Comparison of ENCODE assay signal across 19 mouse cellular contexts in genomic region chr3:69545017-69545416, GRCm38 (mm10). TPM values are rescaled to one million over a fixed set of nuclear protein-coding genes. Genes with fewer than 3 reads are reported as not detected.
DNase-seq lines count a peak whose midpoint lies in the region; ATAC-seq and TF ChIP-seq lines count a peak whose summit lies in the region.
"Had no signal": no experiment of that assay in that cellular context is flagged by ENCODE, and none has a peak within 500 bp of the region (broad histone marks: within the 10 kb centered on the region; RNA-seq: fewer than 3 reads in every experiment).

No protein-coding gene starts in this region.

- no peaks in the 10 kb centered on the region for H3K36me3 ChIP-seq in heart, embryonic 10.5 days
- H3K36me3 ChIP-seq in hindbrain, postnatal 0 days (ENCODE audit: insufficient read depth, low read length) = no peaks in the 10 kb centered on the region
- H3K36me3 ChIP-seq in neural tube, embryonic 15.5 days = no peaks in the 10 kb centered on the region
- H3K36me3 ChIP-seq: embryonic facial prominence, embryonic 15.5 days; liver, embryonic 12.5 days; lung, embryonic 15.5 days had no signal

- peak; percentile 14 for DNase-seq in heart, embryonic 10.5 days (ENCODE audit: low spot score)
- DNase-seq in heart, adult 18-20 months = no peak
- DNase-seq in retina, postnatal 1 day = peak; percentile 67
- DNase-seq in retina, embryonic 14.5 days (ENCODE audit: low spot score) = no peak
- no peak for DNase-seq in hindbrain, postnatal 0 days (ENCODE audit: low spot score)
- no peak for DNase-seq in spleen, adult 12 weeks (ENCODE audit: low spot score)
- no peak for DNase-seq in adrenal gland, postnatal 4 days (ENCODE audit: low spot score in 2 of 2)
- DNase-seq: B cell, adult 2 months; cerebellum, postnatal 10 days; gastrocnemius, postnatal 10 days; heart, adult 2 months; kidney, adult 9 months; spleen, adult 18-20 months had no signal

- H3K27ac ChIP-seq in heart, embryonic 10.5 days = no peak overlapping the region
- H3K27ac ChIP-seq in hindbrain, postnatal 0 days = no peak overlapping the region
- H3K27ac ChIP-seq in neural tube, embryonic 15.5 days (replicated peaks) = no peak overlapping the region
- H3K27ac ChIP-seq: embryonic facial prominence, embryonic 15.5 days; heart, adult 2 months; left cerebral cortex, adult 2 months; liver, embryonic 12.5 days; lung, embryonic 15.5 days had no signal

- H3K27me3 ChIP-seq in heart, embryonic 10.5 days (ENCODE audit: insufficient read depth, poor library complexity, severe bottlenecking) = no peaks in the 10 kb centered on the region
- no peaks in the 10 kb centered on the region for H3K27me3 ChIP-seq in hindbrain, postnatal 0 days (ENCODE audit: insufficient read depth, low read length)
- H3K27me3 ChIP-seq in neural tube, embryonic 15.5 days (replicated peaks) = no peaks in the 10 kb centered on the region
- H3K27me3 ChIP-seq: embryonic facial prominence, embryonic 15.5 days; liver, embryonic 12.5 days; lung, embryonic 15.5 days; Patski had no signal

- peaks cover 15% of the 10 kb centered on the region for H3K4me1 ChIP-seq in heart, embryonic 10.5 days
- H3K4me1 ChIP-seq in hindbrain, postnatal 0 days (ENCODE audit: insufficient read depth, low read length) = peaks cover 3% of the 10 kb centered on the region; the same call in 1 of the 2 replicates
- peaks cover 5% of the 10 kb centered on the region for H3K4me1 ChIP-seq in neural tube, embryonic 15.5 days
- H3K4me1 ChIP-seq: liver, embryonic 12.5 days had no signal

- WGBS in heart, embryonic 10.5 days = 83% methylated on average over 5 of the region's 5 CpGs
- WGBS in hindbrain, postnatal 0 days = 57% methylated on average over 5 of the region's 5 CpGs
- 55% methylated on average over 5 of the region's 5 CpGs for WGBS in neural tube, embryonic 15.5 days

- ATAC-seq in hindbrain, postnatal 0 days = peak; percentile 25
- ATAC-seq in neural tube, embryonic 15.5 days (ENCODE audit: low FRiP score) = 0 out of 2 replicates have a peak, but pooled peaks have one; percentile 46
- ATAC-seq: liver, embryonic 12.5 days; Patski had no signal

- no peak overlapping the region for H3K9ac ChIP-seq in hindbrain, postnatal 0 days (replicated peaks; ENCODE audit: low read length)
- H3K9ac ChIP-seq in neural tube, embryonic 15.5 days (replicated peaks) = no peak overlapping the region
- H3K9ac ChIP-seq: embryonic facial prominence, embryonic 15.5 days; liver, embryonic 12.5 days; lung, embryonic 15.5 days had no signal

- H3K4me2 ChIP-seq in hindbrain, postnatal 0 days (ENCODE audit: low read depth, low read length) = no peak overlapping the region
- H3K4me2 ChIP-seq in neural tube, embryonic 15.5 days = no peak overlapping the region
- H3K4me2 ChIP-seq: embryonic facial prominence, embryonic 15.5 days; liver, embryonic 12.5 days; lung, embryonic 15.5 days had no signal

- H3K9me3 ChIP-seq in heart, embryonic 10.5 days = no peaks in the 10 kb centered on the region
- no peaks in the 10 kb centered on the region for H3K9me3 ChIP-seq in hindbrain, postnatal 0 days (ENCODE audit: low read length)
- no peaks in the 10 kb centered on the region for H3K9me3 ChIP-seq in neural tube, embryonic 15.5 days (replicated peaks)
- H3K9me3 ChIP-seq: embryonic facial prominence, embryonic 15.5 days; liver, embryonic 12.5 days; lung, embryonic 15.5 days had no signal

- no peak for TF ChIP-seq CTCF in hindbrain, postnatal 0 days (IDR thresholded peaks at IDR 0.05; ENCODE audit: low read depth)

- no peak overlapping the region for H3K4me3 ChIP-seq in heart, embryonic 10.5 days
- H3K4me3 ChIP-seq in hindbrain, postnatal 0 days (ENCODE audit: low read length) = no peak overlapping the region
- H3K4me3 ChIP-seq in neural tube, embryonic 15.5 days (replicated peaks) = no peak overlapping the region
- H3K4me3 ChIP-seq: embryonic facial prominence, embryonic 15.5 days; heart, adult 2 months; left cerebral cortex, adult 2 months; liver, embryonic 12.5 days; lung, embryonic 15.5 days had no signal

RNA-seq across cellular contexts. Expression of gene B3galnt1, which starts 53.7 kb away (rescaled TPM):
- 26.5 and 27.7 TPM in 2 replicates for polyA plus RNA-seq in heart, embryonic 10.5 days (2016; fragmentation: Nextera tagmentation; extraction: Ambion mirVana)
- total RNA-seq in heart, adult 18-20 months (2021) = 1 to 10 TPM; 1.8 to 1.9 TPM
- 67.0 and 73.5 TPM in 2 replicates for total RNA-seq in hindbrain, postnatal 0 days (2014; rRNA removed)
- polyA plus RNA-seq in hindbrain, postnatal 0 days (2015; fragmentation: Nextera tagmentation; extraction: Ambion mirVana) = 90.6 and 91.2 TPM in 2 replicates
- 98.6 and 111 TPM in 2 replicates for polyA plus RNA-seq in neural tube, embryonic 15.5 days (2015; fragmentation: Nextera tagmentation; extraction: Ambion mirVana)
- 10 to 100 TPM; 25.9 to 28.9 TPM for total RNA-seq in adrenal gland, postnatal 4 days (2021)

Comparison
In these comparisons a context has a peak if more than half of its experiments do, and no peak if none do; other contexts are left out.
1. DNase-seq: peak in heart, embryonic 10.5 days (single experiment) and retina, postnatal 1 day (single experiment); none in heart, adult 18-20 months (0 of 2), retina, embryonic 14.5 days (single experiment), hindbrain, postnatal 0 days (single experiment), spleen, adult 12 weeks (single experiment) and adrenal gland, postnatal 4 days (0 of 2).
2. RNA of gene B3galnt1, which starts 53.7 kb away (total RNA-seq): 67.0 to 73.5 TPM in hindbrain, postnatal 0 days and 25.9 to 28.9 TPM in adrenal gland, postnatal 4 days; 1.8 to 1.9 TPM in heart, adult 18-20 months; every median in the first group is over 4 times any median in the second.